Mouse (Mus musculus): Measurements from ENCODE around the gene Mfap1b. TPM values are rescaled to one million over a fixed set of nuclear protein-coding genes. Genes with fewer than 3 reads are reported as not detected.
"Not testable (repeated sequence)": the region's sequence is repeated elsewhere in the genome, so short reads cannot be mapped to it uniquely, and the experiment has no call there.

The Mfap1b gene
- total RNA-seq, 2 experiments from 2014 or later = 39.9 to 40.9 TPM

DNA sequence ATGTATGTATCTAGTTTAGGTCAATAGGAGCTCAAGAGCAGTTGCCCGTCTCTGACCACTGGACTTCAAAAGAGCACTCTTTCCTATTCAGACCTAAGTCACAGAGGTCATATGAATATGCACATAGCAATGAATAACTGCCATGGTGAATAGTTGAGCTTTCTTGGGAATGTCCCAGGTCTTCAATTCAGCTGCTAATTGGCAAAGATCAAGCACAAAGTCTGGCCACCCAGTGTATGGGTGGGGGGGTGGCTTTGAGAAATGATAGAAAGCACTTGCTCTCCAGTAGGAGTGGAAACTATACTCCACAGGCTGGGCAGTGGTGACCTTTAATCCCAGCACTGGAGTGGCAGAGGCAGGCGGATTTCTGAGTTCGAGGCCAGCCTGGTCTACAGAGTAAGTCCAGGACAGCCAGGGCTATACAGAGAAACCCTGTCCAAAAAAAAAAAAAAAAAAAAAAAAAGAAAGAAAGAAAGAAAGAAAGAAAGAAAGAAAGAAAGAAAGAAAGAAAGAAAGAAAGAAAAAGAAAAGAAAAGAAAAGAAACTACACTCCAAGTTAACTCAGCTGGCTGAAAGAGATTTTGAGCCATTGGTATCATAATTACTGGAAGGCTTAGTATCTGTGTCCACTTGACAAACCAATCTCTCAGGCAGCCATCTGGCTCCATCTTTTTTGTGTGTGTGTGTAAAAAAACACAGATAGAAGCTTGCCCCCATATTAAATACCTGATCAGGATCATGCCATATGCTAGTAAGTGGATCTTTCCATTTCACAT is 3.8 kb upstream of the Mfap1b start:
- no peak for DNase-seq (ENCODE audit: low spot score in 2 of 2)
- intact Hi-C loops (cut with DNase I) = no loop called here

DNA sequence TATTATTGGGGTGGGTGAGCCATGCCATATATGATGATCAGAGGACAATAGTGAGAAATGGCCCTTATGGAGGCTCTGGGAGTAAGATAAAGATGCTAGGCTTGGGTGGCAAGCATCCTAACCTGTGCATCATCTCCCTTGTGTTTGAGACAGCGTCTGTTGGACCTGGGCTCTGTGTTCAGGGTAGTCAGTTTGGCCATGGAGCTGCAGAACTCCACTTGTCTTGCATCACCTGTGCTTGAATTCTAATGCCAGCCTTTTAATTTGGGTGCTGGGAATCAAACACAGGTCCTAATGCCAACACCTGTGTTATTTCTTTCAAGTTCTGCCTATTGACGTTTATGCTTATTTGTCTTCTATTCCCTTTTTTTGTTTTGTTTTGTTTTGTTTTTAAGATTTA is 1.4 kb upstream of the Mfap1b start:
- intact Hi-C loops (cut with DNase I); DNase-seq (ENCODE audit: low spot score in 2 of 2): not testable (repeated sequence)

DNA sequence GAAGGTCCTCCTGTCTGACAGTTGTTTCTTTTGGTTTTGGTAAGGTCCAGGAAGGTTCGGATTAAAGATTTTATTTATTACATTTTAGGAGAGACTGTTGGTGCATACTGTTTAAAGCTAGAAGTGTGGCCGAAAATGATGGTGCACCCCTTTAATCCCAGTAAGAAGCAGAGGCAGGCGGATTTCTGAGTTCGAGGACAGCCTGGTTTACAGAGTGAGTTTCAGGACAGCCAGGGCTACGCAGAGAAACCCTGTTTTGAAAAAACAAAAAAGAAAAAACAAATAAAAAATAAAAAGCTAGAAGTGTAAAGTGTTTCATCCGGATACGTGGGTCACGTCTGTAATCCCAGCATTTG is 291 bp upstream of the Mfap1b start:
- DNase-seq (ENCODE audit: low spot score in 2 of 2) = no peak
- intact Hi-C loops (cut with DNase I) = loop anchor here (1.0 to 5.0 kb wide), 2 partner anchors 25 to 33 kb away; partner anchors contain the start of genes Mfap1a, Serf2 and Wdr76

DNA sequence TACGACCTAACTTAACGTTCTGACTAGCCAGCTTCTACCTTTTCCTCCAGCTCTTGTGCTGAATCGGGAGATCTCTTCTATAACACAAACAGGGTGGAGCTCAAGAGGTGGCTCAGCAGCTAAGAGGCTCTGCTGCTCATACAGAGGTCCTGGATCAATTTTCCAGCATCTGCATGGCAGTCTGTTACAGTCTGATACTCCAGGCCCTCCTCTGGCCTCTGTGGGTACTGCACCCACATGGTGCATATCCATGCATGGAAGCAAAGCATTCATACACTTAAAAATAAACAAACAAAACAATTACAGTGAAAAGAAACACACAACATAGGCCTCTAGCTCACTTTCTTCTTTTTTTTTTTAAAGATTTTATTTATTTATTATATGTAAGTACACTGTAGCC is 1.1 kb downstream of the Mfap1b start:
- DNase-seq (ENCODE audit: low spot score in 2 of 2) = not testable (repeated sequence)
- intact Hi-C loops (cut with DNase I) = loop anchor here (5.0 kb wide), 1 partner anchor 35 kb away; the partner anchor contains the start of genes Mfap1a and Wdr76

DNA sequence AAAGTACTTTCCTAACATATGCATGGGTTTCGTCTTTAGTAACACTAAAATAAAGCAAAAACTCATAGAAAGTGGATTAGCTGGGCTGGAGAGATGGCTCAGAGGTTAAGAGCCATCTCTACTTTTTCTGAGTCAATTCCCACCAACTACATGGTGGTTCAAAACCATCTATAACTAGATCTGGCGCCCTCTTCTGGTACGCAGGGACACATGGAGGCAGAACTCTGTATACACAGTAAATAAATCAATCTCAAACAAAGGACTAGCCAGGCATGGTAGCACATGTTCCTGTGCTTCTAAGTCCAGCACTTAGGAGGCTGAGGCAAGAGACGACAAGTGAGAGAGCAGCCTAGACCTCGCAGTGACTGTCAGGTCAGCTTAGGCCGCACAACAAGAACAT is 4.9 kb downstream of the Mfap1b start:
- intact Hi-C loops (cut with DNase I); DNase-seq (ENCODE audit: low spot score in 2 of 2): not testable (repeated sequence)

DNA sequence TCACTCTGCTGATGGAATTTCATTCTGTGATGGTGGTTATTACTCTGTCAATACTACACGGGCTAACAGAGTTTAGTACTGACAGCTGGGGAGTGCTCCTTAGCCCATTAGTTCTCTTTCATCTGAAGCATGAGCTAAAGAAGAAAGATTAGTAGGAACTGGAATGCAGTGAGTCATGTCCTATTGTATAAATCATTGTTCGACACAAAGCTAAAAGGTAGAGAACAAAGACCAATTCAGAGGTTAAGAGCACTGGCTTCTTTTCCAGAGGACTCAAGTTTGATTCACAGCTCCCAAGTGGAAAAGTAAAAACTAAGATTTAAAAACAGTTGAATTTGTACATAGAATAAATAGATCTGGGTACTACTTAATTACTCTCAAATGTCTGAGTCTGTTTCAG is 13.8 kb downstream of the Mfap1b start:
- intact Hi-C loops (cut with DNase I) = no loop called here
- DNase-seq (ENCODE audit: low spot score in 2 of 2) = no peak

DNA sequence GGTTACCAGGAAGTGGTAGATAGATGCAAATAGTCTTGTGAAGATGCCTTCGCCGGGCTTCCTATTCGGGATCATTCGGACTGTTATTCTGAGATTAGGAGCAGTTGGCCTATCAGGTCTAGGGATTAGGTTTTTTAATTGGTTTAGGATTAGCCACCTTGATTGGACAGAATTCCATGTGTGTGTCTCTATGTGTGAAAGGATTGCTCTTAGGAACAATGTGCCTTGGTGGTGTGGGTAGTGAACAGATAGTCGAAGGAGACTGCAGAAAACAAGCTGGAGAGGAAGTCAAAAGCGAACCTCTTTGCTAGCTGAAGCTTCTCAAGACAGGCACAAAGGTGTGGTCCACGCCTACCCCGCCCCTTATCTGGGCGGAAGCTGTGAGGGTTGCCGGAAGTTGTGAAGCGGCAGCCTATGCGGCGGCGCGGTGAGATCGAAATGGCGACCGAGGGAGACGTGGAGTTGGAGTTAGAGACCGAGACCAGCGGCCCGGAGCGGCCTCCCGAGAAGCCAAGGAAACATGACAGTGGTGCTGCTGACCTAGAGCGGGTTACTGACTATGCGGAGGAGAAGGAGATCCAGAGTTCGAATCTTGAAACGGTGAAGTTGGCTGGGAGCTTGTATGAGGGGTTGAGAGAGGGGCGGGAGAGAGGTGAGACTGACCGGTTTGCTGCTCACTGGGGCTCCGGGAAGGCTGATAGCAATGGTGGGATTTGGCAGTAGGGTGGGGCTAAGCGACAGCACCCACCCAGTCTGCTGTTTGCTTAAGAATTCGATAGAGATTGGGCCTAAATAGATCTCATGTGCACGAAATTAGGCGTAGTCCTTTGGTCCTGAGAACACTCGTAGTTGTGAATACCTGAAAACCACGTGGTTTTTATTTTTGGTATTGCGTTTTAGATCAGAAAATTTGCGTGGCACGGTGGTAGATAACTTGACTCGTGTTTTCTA is 16.9 kb downstream of the Mfap1b start, which contains the start of gene Serinc4:
Serinc4 (minus strand) TSS at position 90 of the 951 bp plus-strand sequence.
- DNase-seq (ENCODE audit: low spot score in 2 of 2) = peak; percentile 84 to 91
- intact Hi-C loops (cut with DNase I) = no loop called here

DNA sequence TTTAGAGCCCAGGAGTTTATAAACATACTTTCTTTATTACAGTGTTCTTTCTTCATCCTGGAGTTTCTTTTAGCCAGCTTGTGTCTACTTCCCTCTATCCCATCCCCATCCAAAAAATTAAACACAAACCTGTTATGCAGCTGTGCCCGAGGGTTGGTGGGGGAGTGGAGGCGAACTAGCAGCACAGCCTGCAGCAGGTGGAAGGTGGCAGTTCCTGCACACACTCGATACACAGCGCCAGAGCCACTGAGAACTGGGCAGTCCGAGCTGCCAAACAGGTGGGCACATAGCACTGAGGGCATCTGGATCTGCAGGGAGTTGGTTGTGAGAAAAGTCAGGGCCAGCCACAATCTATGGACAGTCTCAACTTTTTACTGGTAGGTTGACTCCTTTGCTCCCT is 18.3 kb downstream of the Mfap1b start:
- intact Hi-C loops (cut with DNase I) = no loop called here
- no peak for DNase-seq (ENCODE audit: low spot score in 2 of 2)

DNA sequence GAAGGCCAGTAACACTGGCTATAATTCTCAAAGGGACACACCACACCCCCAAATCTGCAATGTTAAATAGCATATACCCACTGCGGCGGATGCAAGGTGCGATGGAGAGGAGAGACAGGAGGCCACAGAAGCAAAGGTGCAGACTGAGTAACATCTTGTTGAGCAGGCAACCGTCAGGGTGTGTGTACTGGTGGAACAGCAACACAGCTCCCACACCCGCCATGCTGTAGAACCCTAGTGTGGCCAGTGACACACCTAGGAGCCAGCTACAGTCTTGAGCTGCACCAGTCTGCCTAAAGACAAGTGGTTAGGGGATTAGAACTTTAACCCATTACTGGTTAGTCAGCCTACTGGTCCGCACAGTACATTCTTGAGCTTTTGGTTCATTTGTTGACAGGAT is 19.9 kb downstream of the Mfap1b start:
- intact Hi-C loops (cut with DNase I) = no loop called here

DNA sequence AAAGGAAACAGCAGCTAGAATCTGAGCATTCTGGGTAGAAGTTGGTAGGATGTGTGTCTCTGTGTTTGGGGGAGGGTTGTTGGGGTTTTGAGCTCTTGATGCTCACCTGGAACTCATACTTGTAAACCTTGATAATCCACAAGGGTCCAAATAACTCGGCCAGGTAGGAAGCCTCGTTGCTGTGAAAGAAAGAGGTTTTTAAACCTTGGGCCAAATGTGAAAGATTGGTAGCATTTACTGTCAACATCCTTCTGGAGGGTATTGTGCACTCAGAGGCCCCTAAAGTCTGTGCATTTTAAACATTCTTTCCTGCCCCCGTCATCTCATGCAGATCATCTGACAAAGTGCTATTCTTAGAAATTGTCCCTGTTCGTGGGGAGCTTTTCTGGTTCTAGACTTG is 20.9 kb downstream of the Mfap1b start, which contains the start of gene Hypk:
Hypk (plus strand) TSS at position 301 of the 400 bp plus-strand sequence.
- intact Hi-C loops (cut with DNase I) = no loop called here

More for the DNA sequence above, 19.9 kb downstream of the Mfap1b start:
- DNase-seq (ENCODE audit: low spot score in 2 of 2) = no peak

DNA sequence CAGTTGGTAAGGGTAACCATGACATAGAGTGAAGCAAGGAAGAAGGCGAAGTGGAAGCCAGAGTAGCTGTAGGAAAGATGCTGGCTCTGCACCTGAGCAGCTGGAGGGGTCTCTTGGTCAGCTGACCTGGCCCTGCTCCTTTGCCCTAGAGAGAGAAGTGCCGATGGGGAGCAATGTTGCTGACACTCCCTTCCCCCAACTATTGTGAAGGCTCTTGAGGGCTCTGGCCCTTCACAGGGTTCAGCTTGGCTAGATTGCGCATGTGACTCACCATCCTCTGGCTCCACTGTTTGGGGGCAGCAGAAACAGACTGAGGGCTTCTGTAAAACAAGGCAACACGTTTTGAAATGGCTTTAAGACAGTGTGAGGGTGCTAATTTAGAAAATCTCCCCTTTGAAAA is 21.5 kb downstream of the Mfap1b start:
- no peak for DNase-seq (ENCODE audit: low spot score in 2 of 2)
- intact Hi-C loops (cut with DNase I) = no loop called here

More for the DNA sequence above, 20.9 kb downstream of the Mfap1b start, which contains the start of gene Hypk:
- DNase-seq (ENCODE audit: low spot score in 2 of 2) = peak in 1 of 2 experiments; percentile 39

DNA sequence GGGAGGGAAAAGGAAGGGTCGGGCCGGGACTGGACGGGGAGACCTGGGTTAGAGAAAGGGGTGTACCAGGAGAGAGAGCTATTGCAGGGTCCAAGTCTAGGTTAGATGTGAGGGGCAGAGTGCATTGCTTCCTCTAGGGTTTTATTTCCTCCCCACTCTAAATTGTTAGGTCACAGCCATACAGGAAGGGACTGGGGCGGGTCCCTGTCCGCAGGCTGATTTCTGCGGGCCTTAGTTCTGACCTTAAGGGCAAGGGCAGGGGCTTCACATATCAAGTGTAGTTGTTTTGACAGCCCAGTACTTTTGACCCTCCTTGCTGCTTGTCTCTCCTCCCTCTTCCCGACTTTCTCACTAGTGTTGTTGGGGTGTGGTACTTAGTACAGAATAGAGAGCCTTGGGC is 23.8 kb downstream of the Mfap1b start:
- DNase-seq (ENCODE audit: low spot score in 2 of 2) = no peak
- intact Hi-C loops (cut with DNase I) = no loop called here

DNA sequence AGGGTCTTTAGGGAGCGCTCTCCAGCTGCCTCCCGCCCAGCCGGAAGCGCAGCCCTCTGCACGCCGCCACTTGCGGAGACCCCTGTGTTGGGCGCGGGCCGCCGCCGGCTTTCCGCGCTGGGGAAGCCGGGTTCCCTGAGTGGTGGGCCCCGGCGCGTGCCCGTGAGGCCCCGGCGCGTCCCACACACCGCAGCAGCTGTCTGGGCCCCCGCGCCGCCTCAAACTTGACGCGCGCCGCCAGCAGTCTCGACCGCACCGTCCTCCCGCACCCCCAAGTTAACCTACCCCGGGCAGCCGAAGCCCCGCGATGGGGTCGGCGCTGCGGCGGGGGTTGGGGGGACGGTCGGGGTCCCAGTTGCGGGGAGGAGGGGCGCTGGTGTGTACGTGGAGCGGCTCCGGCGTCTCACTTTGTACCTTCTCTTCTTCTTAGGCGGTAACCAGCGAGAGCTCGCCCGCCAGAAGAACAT is 24.3 kb downstream of the Mfap1b start:
- intact Hi-C loops (cut with DNase I) = loop anchor here (1.0 kb wide), 1 partner anchor 25 kb away; the partner anchor contains the start of gene Mfap1b
- peak in 1 of 2 experiments; percentile 64 for DNase-seq (ENCODE audit: low spot score in 2 of 2)

DNA sequence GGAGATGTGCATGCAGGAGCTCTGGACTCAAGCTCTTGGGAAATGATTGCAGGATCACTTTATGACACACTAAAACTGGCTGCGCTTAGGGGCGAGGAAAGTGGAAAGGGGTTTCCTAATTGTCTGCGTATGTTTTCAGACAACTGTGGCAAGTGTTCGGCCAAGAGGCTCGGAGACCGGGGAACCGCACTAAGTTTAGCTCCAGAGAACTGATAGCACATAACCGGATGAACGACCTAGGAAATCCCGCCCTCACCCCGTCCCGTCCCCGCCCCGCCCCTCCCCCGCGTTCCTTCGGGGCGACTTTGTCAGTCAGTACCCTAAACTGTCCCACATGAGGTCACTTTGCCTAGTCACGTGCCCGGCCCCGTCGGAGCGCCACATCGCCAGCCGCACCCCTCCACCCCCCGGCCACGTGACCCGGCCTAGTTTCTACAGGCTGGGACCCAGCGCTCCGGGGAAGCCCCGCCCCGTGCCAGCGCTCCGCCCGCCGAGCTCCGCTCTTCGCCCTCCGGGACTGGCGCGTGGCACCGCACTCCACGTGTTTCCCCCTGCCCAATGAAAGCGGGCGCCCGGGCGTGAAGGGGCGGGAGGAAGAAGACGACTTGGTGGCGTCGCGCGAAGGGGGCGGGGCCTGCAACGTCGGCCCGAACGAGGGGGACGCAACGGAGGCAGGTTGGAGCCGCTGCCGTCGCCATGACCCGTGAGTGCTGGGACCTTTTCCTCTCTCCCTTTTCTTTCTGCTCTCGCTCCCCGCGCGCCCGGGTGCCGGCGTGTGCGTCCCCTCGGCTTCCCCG is 24.9 kb downstream of the Mfap1b start, which contains the start of gene Serf2:
Serf2 (plus strand) TSS at position 457 of the 797 bp plus-strand sequence.
- intact Hi-C loops (cut with DNase I) = loop anchor here (1.0 kb wide), 1 partner anchor 25 kb away; the partner anchor contains the start of gene Mfap1b
- peak; percentile 98 to 99 for DNase-seq (ENCODE audit: low spot score in 2 of 2)

DNA sequence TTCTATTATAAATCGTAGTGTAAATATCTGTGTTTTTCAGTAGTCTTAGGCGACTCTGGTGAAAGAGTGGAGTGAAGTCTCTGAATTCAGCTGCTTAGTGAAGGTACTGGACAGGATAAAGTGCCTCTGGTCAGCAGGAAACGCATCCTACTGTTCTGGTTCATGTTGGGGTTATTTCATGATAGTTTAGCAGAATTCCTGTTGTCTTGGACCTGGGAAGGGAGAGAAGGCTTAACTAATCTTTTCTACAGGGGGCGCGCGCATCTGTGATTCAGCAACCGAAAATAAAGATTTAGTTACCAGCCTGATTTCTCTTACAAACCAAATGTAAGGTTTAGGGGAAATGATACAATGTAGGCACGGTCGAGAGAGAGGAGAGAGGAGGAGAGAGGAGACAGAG is 25.7 kb downstream of the Mfap1b start:
- DNase-seq (ENCODE audit: low spot score in 2 of 2) = peak; percentile 41 to 46
- intact Hi-C loops (cut with DNase I) = no loop called here

DNA sequence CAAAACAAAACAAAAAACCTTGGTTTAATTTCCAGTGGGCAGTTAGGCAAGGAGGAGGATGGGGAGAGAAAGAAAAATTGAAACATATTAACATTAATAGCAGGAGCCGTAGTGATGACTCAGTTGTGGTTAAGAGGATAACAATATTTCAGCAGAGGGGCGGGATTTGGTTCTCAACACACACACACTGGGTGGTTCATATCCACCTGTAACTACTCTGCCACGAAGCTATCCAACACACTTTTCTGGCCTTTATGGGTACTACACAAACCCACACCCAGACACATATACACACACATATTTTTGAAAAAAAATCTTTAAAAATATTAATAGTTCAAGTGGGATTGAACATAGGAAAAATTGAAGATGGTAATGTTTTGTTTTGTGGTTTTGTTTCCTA is 26.9 kb downstream of the Mfap1b start:
- DNase-seq (ENCODE audit: low spot score in 2 of 2) = no peak
- intact Hi-C loops (cut with DNase I) = no loop called here

DNA sequence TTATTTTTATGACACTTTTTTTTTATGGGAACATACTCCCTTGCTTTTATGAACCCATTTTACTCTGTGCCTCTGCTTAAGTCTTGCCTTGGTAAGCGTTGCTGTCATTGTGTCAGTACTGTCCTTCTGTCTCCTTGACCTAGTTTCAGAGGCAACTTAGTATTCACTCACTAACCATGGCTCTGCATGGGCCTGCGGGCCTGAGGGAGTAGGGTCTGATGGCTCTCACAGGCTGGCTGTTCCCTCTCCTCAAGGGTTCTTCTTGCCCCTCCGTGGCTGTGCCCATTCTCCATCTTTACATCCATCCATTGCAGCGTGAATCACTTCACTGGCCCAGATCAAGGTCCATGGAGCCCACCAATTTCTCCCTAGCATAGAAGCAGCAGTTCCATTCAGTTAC is 27.4 kb downstream of the Mfap1b start:
- intact Hi-C loops (cut with DNase I) = no loop called here
- no peak for DNase-seq (ENCODE audit: low spot score in 2 of 2)

DNA sequence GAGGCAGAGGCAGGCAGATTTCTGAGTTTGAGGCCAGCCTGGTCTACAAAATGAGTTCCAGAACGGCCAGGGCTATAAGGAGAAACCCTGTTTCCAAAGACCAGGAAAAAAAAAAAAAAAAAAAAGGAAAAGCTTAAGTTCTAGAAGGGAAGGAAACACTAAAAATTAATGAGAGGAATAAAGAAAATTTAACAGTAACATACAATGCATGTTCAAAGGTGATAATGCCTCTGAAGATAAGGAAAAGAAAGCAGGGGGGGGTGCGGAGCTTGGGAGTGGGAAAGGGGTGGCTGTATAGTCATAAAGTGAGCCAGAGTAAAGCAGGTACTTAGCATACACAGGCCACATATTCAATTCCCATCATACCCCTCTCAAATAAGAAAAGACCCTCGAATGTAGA is 28.8 kb downstream of the Mfap1b start:
- no peak for DNase-seq (ENCODE audit: low spot score in 2 of 2)
- intact Hi-C loops (cut with DNase I) = no loop called here

DNA sequence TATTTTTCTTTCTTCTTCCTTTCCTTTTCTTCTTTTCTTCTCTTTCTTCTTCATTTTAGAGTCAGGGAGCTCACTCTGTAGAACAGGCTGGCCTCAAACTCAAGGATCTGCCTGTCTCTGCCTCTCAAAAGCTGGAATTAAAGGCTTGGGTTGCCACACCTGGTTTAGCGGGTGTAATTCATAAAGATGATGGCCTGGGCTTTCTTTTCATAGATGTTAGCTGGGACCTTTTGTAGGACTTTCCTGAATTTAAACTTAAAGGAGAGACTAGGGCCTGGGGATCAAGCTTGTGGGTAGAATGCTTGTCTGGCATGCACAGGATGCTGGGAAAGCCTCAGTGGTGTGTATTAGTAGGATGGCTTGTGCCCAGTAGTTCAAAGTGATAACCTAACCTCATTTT is 29.7 kb downstream of the Mfap1b start, which contains the start of gene Ell3:
Ell3 (minus strand) TSS at position 101 of the 400 bp plus-strand sequence.
- intact Hi-C loops (cut with DNase I) = no loop called here
- DNase-seq (ENCODE audit: low spot score in 2 of 2) = no peak

Measured in left cerebral cortex, postnatal 25 days (tissue).